Mouse (Mus musculus) brown adipose tissue, adult 24 weeks (tissue): Measurements from ENCODE around the gene Gramd4. TPM values are rescaled to one million over a fixed set of nuclear protein-coding genes. Genes with fewer than 3 reads are reported as not detected.

Source experiments
- H3K27ac ChIP-seq: fragments of 200-500 bp; replicated peaks from 2 replicates; pipeline ENCODE4 v1.5.1; 2012; ENCODE audit warnings: low read depth, mild to moderate bottlenecking, low read length
- H3K4me1 ChIP-seq: fragments of 200-500 bp; 2 replicates; pipeline ENCODE4 v1.6.1; 2012; ENCODE audit warnings: low read length, mixed read lengths; ENCODE audit not compliant: control insufficient read depth, insufficient read depth, insufficient read length
- H3K4me3 ChIP-seq: fragments of 200-500 bp; 2 replicates; pipeline ENCODE4 v1.5.1; 2012; ENCODE audit warnings: low read depth, mild to moderate bottlenecking, low read length, moderate library complexity; ENCODE audit not compliant: insufficient read depth
- polyA plus RNA-seq: library from polyadenylated mRNA; stranded (reverse); fragments of >200 nt; gene quantifications from 2 replicates; pipeline ENCODE4 v1.2.4, GENCODE M21; 2012; ENCODE audit not compliant: missing spikeins, insufficient read depth, insufficient read length

Gramd4 gene
- polyA plus RNA-seq, 1 experiment, result 13.5 TPM

- Histone ChIP-seq H3K4me3 (no peak overlapping the region), H3K27ac (peak overlapping the region; percentile 84), H3K4me1 (peaks cover 9% of the 10 kb centered on the region)
Observed at GRCm38 (mm10) chr15:86122261-86122949, 64.9 kb downstream of the Gramd4 start.

GRCm38 (mm10) chr15:86123409-86123808 lies 65.9 kb downstream of the Gramd4 start:
- Histone ChIP-seq H3K27ac (no peak overlapping the region), H3K4me3 (no peak overlapping the region), H3K4me1 (peaks cover 2% of the 10 kb centered on the region; the same call in 1 of the 2 replicates)

- Histone ChIP-seq H3K4me1 (peaks cover 2% of the 10 kb centered on the region; the same call in 1 of the 2 replicates), H3K4me3 (no peak overlapping the region), H3K27ac (no peak overlapping the region)
Observed at GRCm38 (mm10) chr15:86124359-86124758, 66.9 kb downstream of the Gramd4 start.

- no peak overlapping the region for H3K27ac ChIP-seq
- no peak overlapping the region for H3K4me3 ChIP-seq
- no peaks in the 10 kb centered on the region for H3K4me1 ChIP-seq
Observed at GRCm38 (mm10) chr15:86129036-86129435, 71.5 kb downstream of the Gramd4 start.

- no peaks in the 10 kb centered on the region for H3K4me1 ChIP-seq
- H3K4me3 ChIP-seq, result no peak overlapping the region
- no peak overlapping the region for H3K27ac ChIP-seq
Observed at GRCm38 (mm10) chr15:86130657-86131056, 73.2 kb downstream of the Gramd4 start.

- no peaks in the 10 kb centered on the region for H3K4me1 ChIP-seq
- H3K27ac ChIP-seq, result no peak overlapping the region
- H3K4me3 ChIP-seq, result no peak overlapping the region
Observed at GRCm38 (mm10) chr15:86134941-86135783, 77.7 kb downstream of the Gramd4 start.

GRCm38 (mm10) chr15:86137638-86138037 lies 80.1 kb downstream of the Gramd4 start:
- no peaks in the 10 kb centered on the region for H3K4me1 ChIP-seq

GRCm38 (mm10) chr15:86140323-86140722 lies 82.8 kb downstream of the Gramd4 start:
- Histone ChIP-seq H3K4me1 (no peaks in the 10 kb centered on the region), H3K4me3 (no peak overlapping the region), H3K27ac (no peak overlapping the region)

More at GRCm38 (mm10) chr15:86137638-86138037, 80.1 kb downstream of the Gramd4 start:
- Histone ChIP-seq H3K27ac (no peak overlapping the region), H3K4me3 (no peak overlapping the region)

GRCm38 (mm10) chr15:86144577-86144976 lies 87.1 kb downstream of the Gramd4 start:
- Histone ChIP-seq H3K27ac (no peak overlapping the region), H3K4me3 (no peak overlapping the region), H3K4me1 (no peaks in the 10 kb centered on the region)

- H3K27ac ChIP-seq, result no peak overlapping the region
- H3K4me1 ChIP-seq, result no peaks in the 10 kb centered on the region
- H3K4me3 ChIP-seq, result no peak overlapping the region
Observed at GRCm38 (mm10) chr15:86145046-86145445, 87.6 kb downstream of the Gramd4 start.

GRCm38 (mm10) chr15:86146922-86147321 lies 89.4 kb downstream of the Gramd4 start:
- no peak overlapping the region for H3K27ac ChIP-seq
- no peaks in the 10 kb centered on the region for H3K4me1 ChIP-seq
- no peak overlapping the region for H3K4me3 ChIP-seq

GRCm38 (mm10) chr15:86150593-86150992 lies 93.1 kb downstream of the Gramd4 start:
- no peaks in the 10 kb centered on the region for H3K4me1 ChIP-seq
- no peak overlapping the region for H3K4me3 ChIP-seq
- no peak overlapping the region for H3K27ac ChIP-seq

GRCm38 (mm10) chr15:86153481-86153960 lies 96.0 kb downstream of the Gramd4 start:
- Histone ChIP-seq H3K4me1 (no peaks in the 10 kb centered on the region), H3K4me3 (no peak overlapping the region), H3K27ac (no peak overlapping the region)

- Histone ChIP-seq H3K27ac (no peak overlapping the region), H3K4me3 (no peak overlapping the region), H3K4me1 (no peaks in the 10 kb centered on the region)
Observed at GRCm38 (mm10) chr15:86156492-86156891, 99.0 kb downstream of the Gramd4 start.

GRCm38 (mm10) chr15:86159093-86159492 lies 101.6 kb downstream of the Gramd4 start:
- no peaks in the 10 kb centered on the region for H3K4me1 ChIP-seq
- H3K27ac ChIP-seq, result no peak overlapping the region
- no peak overlapping the region for H3K4me3 ChIP-seq
